Mouse (Mus musculus) liver (tissue): ENCODE data around the gene Tbr1.

Source experiments
- DNase-seq: peaks from one replicate; pipeline ENCODE4 v3.0.0-alpha.2; 2020; ENCODE audit warnings: mixed read lengths

The Tbr1 gene

GRCm38 (mm10) chr2:61812536-61812935 lies 9.8 kb downstream of the Tbr1 start:
- no peak for DNase-seq

- no peak for DNase-seq
Measured at GRCm38 (mm10) chr2:61813106-61813505, 10.4 kb downstream of the Tbr1 start.

GRCm38 (mm10) chr2:61813521-61813920 lies 10.8 kb downstream of the Tbr1 start:
- DNase-seq = no peak

GRCm38 (mm10) chr2:61814548-61815473 lies 12.1 kb downstream of the Tbr1 start:
- no peak for DNase-seq

DNA sequence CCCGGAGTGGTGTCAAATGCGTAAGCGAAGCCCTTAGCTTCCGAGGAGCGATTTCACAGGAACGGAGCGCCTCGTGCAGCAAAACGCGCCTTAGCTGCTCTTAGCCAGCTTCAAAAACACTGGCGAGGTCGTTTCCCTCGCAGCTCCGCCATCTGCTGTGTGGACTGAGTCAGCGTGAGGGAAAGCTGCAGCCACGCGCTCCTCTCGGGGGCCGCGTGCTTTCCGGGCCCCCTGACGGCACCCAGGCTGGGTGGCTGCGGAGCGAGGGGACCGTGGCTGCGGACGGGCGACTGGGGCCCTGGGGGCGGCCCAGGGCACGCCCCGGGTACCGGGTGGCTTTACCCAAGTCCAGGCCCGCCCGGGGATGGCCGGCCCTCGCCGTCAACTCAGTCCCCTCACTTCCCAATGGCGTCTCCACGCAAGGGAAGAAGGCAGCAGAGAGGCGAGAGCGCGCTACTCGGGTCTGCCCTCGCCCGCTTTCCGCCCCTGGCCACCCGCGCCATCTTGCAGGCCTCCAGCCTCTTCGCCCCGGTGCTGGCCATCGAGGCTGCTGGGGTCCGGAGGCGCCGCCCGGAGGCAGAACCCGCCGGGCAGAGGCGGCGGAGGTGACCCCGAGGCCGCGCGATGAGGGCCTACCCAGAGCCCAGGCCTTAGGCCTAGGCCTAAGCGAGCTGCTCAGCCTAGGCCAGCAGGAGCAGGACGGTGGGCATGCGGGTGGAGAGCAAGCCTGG lies 13.0 kb downstream of the Tbr1 start:
- peak; percentile 15 for DNase-seq

DNA sequence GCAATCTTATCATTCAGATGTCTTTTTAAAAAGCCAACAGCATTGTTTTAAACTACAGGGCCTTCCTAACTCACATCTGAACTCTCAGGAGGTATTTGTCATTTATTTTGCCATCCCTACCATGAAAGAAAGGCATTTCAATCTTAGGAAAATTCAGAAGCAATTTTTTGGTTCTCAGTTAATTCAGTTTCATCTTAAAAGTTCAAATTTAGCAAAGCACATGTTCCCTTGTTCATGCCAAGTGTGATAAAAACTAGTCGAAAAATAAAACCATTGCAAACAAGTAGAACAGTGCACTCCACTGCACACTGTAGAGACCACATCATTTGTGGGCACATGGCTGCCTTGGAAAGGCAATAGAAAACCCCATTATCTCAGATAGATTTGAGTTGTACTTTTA lies 15.5 kb downstream of the Tbr1 start:
- DNase-seq = no peak

- DNase-seq = no peak
Measured at GRCm38 (mm10) chr2:61820203-61820602, 17.5 kb downstream of the Tbr1 start.

GRCm38 (mm10) chr2:61823426-61824140 lies 20.9 kb downstream of the Tbr1 start:
- no peak for DNase-seq

DNA sequence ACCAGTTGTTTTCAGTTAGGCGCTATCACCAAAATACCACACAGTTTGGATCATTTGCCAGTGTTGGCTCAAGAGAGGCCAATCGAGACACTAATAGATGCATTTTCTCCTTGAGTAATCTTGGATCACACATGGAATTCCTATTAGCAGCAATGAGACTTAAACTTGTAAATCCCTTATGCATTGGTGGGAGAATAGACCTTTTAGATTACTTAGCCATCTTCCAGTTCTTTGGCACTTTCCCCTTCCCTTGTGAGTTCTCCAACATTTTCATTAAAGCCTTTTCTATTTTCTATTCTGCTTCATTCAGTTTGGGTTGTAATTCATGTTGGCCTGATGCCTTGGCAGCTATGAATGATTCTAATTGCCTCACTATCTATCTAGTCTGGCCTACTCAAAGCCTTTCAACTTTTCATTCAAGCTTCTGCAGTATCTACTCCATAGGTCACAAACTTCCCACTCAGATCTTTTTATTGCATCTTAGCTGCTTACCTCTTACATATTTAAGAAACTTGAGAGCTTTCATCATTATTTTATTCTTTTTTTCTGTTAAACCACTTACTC lies 34.6 kb downstream of the Tbr1 start:
- no peak for DNase-seq
